Mouse (Mus musculus) bone marrow, adult 2 months (tissue): Measurements from ENCODE around the gene Lrrc25. TPM values are rescaled to one million over a fixed set of nuclear protein-coding genes. Genes with fewer than 3 reads are reported as not detected.
A peak's percentile ranks its signal among the peaks of the same experiment; 100 is the strongest.

Experiments used
- H3K27ac ChIP-seq: fragments of 200-500 bp; 2 replicates; pipeline ENCODE4 v1.5.1; 2012; ENCODE audit warnings: low read depth, mild to moderate bottlenecking, control low read depth, inconsistent platforms, low read length; ENCODE audit not compliant: control insufficient read depth, poor library complexity, insufficient read depth
- H3K4me1 ChIP-seq: fragments of 200-500 bp; 2 replicates; pipeline ENCODE4 v1.6.1; 2011; ENCODE audit warnings: low read length; ENCODE audit not compliant: control insufficient read depth, insufficient read depth
- H3K4me3 ChIP-seq: fragments of 200-500 bp; replicated peaks from 2 replicates; pipeline ENCODE3; 2011; ENCODE audit warnings: mild to moderate bottlenecking, low read depth, low read length, control low read depth; ENCODE audit not compliant: control insufficient read depth
- CTCF ChIP-seq: fragments of 200-500 bp; IDR thresholded peaks from 2 replicates; pipeline ENCODE4 v1.5.1; 2011; ENCODE audit warnings: low read length, control low read depth; ENCODE audit not compliant: control insufficient read depth, insufficient read depth
- POLR2A ChIP-seq: fragments of 200-500 bp; IDR thresholded peaks from 2 replicates; pipeline ENCODE4 v1.6.1; 2011; ENCODE audit warnings: low read depth, mild to moderate bottlenecking, control low read depth, low read length, borderline replicate concordance; ENCODE audit not compliant: control insufficient read depth
- WGBS: fragments of 180-500 bp; shearing (Covaris S2); methylation state at CpG from one replicate; pipeline ENCODE4 v1.1.7; 2018; 5-methylcytosine and 5-hydroxymethylcytosine counted together
- polyA plus RNA-seq: library from polyadenylated mRNA; stranded (reverse); fragments of >200 nt; gene quantifications from 2 replicates; pipeline ENCODE4 v1.2.4, GENCODE M21; 2011; ENCODE audit warnings: low replicate concordance; ENCODE audit not compliant: missing spikeins, insufficient read depth, insufficient read length

The Lrrc25 gene
- polyA plus RNA-seq: 3.4 and 18.8 TPM in 2 replicates

GRCm38 (mm10) chr8:70615894-70616293, at the start of gene Lrrc25:
Lrrc25 (plus strand) TSS chr8:70616155.
- peaks cover 12% of the 10 kb centered on the region for H3K4me1 ChIP-seq
- TF ChIP-seq POLR2A: no peak
- no peak for TF ChIP-seq CTCF
- H3K4me3 ChIP-seq: peak within 1 kb of the TSS; percentile 71
- WGBS: 6% methylated on average over 3 of the region's 3 CpGs
- peak within 1 kb of the TSS; percentile 67 for H3K27ac ChIP-seq

- TF ChIP-seq CTCF: no peak
- TF ChIP-seq POLR2A: no peak
- Histone ChIP-seq H3K4me3 (no peak overlapping the region), H3K27ac (no peak overlapping the region), H3K4me1 (peaks cover 2% of the 10 kb centered on the region; the same call in 1 of the 2 replicates)
Measured at GRCm38 (mm10) chr8:70570360-70570759, 45.6 kb upstream of the Lrrc25 start.

- H3K4me3 ChIP-seq: no peak overlapping the region
- H3K27ac ChIP-seq: no peak overlapping the region
- no peaks in the 10 kb centered on the region for H3K4me1 ChIP-seq
- TF ChIP-seq POLR2A: no peak
- TF ChIP-seq CTCF: no peak
- WGBS: 79% methylated on average over 6 of the region's 6 CpGs
Measured at GRCm38 (mm10) chr8:70570990-70571389, 45.0 kb upstream of the Lrrc25 start.

DNA sequence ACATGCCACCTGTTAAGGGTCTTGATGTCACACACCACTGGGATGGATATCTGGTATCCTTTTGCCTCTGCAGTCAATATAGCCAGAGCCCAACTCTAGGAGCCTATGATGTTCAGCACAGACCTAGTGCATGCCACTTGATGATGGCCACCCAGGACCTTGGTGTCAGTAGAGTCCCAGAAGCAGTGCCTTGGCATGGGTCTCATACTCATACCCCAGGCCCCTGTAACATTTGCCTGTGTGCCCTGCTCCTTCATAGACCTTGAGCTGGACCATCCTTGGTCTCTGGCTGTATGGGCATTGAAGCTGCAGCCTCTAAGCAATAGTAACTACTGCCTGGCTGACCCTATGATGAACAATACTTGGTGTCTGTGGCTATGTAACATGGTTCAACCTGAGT, 41.7 kb upstream of the Lrrc25 start:
- no peak for TF ChIP-seq CTCF
- no peak for TF ChIP-seq POLR2A
- Histone ChIP-seq H3K4me1 (no peaks in the 10 kb centered on the region), H3K4me3 (no peak overlapping the region), H3K27ac (no peak overlapping the region)

GRCm38 (mm10) chr8:70574915-70575314, 41.0 kb upstream of the Lrrc25 start:
- WGBS: 37% methylated on average over 4 of the region's 4 CpGs
- H3K27ac ChIP-seq: no peak overlapping the region
- TF ChIP-seq POLR2A (no peak), CTCF (no peak)
- no peak overlapping the region for H3K4me3 ChIP-seq
- no peaks in the 10 kb centered on the region for H3K4me1 ChIP-seq

- no peak overlapping the region for H3K4me3 ChIP-seq
- 91% methylated on average over 3 of the region's 3 CpGs for WGBS
- TF ChIP-seq POLR2A: no peak
- TF ChIP-seq CTCF: no peak
- H3K4me1 ChIP-seq: no peaks in the 10 kb centered on the region
- no peak overlapping the region for H3K27ac ChIP-seq
Measured at GRCm38 (mm10) chr8:70577207-70577606, 38.7 kb upstream of the Lrrc25 start.

DNA sequence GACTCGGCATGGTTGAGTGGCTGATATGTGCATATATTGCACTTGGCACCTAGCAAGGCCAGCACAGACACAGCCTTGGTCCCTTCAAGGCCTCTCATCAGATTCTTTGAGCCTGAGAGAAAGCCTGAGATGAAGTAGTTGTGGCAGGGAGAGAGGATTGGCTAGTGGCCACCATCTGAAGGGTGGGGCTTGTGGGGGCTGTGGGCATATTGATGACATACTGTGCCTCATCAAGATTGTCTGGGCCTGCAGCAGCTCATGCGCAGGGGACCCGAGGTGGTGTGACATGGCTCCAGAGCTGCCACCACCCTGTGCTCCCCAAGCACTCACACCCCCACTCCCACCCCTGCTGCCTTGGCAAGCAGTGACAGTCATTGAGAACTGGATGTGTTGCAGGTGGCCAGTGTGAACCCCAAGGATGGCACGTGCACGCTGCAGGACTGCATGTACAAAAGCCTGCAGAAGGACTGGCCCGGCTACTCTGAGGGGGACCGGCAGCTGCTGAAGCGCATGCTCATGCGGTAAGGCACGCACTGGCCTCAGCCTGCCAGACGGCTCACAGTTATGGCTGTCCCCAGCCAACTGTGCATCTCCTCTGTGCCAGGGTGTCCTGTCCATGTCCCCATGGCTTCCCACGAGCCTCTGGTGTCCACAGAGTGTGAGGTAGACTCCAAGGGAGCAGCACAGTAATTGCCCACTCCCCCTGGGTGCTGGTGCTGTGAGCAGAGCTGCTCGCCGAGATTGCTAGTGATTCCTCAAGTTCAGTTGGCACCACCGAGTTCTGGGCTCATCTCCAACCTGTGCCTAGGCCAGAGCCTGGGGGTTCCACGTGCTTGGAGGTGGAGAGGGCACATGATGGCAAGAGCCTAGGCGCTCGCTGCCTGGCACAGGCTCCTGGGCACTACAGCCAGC, 32.2 kb upstream of the Lrrc25 start:
- no peaks in the 10 kb centered on the region for H3K4me1 ChIP-seq
- TF ChIP-seq CTCF: no peak
- no peak for TF ChIP-seq POLR2A
- no peak overlapping the region for H3K4me3 ChIP-seq
- no peak overlapping the region; the same call in 1 of the 2 replicates for H3K27ac ChIP-seq
- 84% methylated on average over 18 of the region's 18 CpGs for WGBS

DNA sequence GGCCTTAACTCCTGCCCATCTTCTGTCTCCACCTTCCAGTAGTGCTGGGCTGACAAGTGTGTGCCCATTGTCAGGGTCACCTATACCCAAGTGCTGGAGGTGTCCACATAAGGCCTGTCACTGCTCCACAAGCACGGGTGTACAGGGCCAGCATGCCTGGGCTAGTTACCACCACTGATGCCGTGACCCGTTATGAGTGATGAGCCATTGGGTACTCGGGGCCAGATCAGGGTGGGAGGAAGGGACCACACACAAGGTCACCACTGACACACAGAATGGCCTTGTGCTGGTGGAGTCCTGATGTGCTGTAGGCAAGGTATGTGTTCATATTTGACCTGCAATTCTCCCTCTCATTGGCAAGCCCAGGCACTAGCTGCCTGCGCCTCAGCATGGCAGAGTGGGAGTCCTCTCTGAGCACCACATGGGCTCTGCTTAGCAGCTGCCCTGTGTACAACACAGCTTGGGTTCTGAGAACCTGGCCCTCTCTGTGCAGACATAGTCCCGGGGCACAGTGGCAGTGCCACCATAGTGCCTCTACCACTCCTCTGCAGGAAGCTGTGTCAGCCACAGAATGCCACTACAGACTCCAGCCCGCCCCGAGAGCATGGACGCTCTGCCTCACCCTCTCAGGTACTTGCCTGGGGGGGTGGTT, 31.2 kb upstream of the Lrrc25 start:
- WGBS: 91% methylated on average over 9 of the region's 9 CpGs
- TF ChIP-seq CTCF: no peak
- no peak for TF ChIP-seq POLR2A
- Histone ChIP-seq H3K4me1 (no peaks in the 10 kb centered on the region), H3K27ac (no peak overlapping the region), H3K4me3 (no peak overlapping the region)
